Mouse (Mus musculus): ENCODE data around the gene Hist1h2ag. TPM values are rescaled to one million over a fixed set of nuclear protein-coding genes. Genes with fewer than 3 reads are reported as not detected.
A peak's percentile ranks its signal among the peaks of the same experiment; 100 is the strongest.

Gene Hist1h2ag
- polyA plus RNA-seq, 2 experiments = 18.0 to 35.2 TPM

GRCm38 (mm10) chr13:22030493-22030892, 12.3 kb downstream of the Hist1h2ag start:
- Histone ChIP-seq H3K9ac (replicated peaks) (no peak overlapping the region), H3K36me3 (replicated peaks; ENCODE audit: control insufficient read depth, insufficient read depth, low read depth) (no peaks in the 10 kb centered on the region), H3K4me2 (ENCODE audit: low read depth) (peak overlapping the region; percentile 34), H3K27me3 (ENCODE audit: control insufficient read depth, insufficient read depth, low read length) (no peaks in the 10 kb centered on the region), H3K9me3 (ENCODE audit: control insufficient read depth, low read length) (no peaks in the 10 kb centered on the region), H3K27ac (no peak overlapping the region), H3K4me1 (replicated peaks; ENCODE audit: control insufficient read depth in 2 of 2, insufficient read depth in 2 of 2, low read length in 1 of 2) (peaks cover 8 to 21% of the 10 kb centered on the region in 2 experiments; a peak in 3 of 4 replicates), H3K4me3 (ENCODE audit: insufficient read depth in 1 of 2, low read depth in 2 of 2, low read length in 2 of 2) (no peak overlapping the region)
- DNase-seq (ENCODE audit: low read depth in 3 of 3, low spot score in 3 of 3) (peak in 1 of 3 experiments; percentile 57), ATAC-seq (ENCODE audit: insufficient read depth) (no peak)
- TF ChIP-seq EP300 (IDR thresholded peaks at IDR 0.05; ENCODE audit: low read depth) (no peak), CTCF (IDR thresholded peaks at IDR 0.05; ENCODE audit: low read depth) (peak; percentile 39; the same call in 1 of the 2 replicates)
- 10% methylated on average over 4 of the region's 4 CpGs for WGBS (ENCODE audit: insufficient replicate concordance)

- H3K27ac ChIP-seq = peak overlapping the region; percentile 23
- H3K9ac ChIP-seq (replicated peaks) = peak overlapping the region; percentile 32
- no peaks in the 10 kb centered on the region for H3K9me3 ChIP-seq (ENCODE audit: control insufficient read depth, low read length)
- TF ChIP-seq CTCF (IDR thresholded peaks at IDR 0.05; ENCODE audit: low read depth) (no peak), EP300 (IDR thresholded peaks at IDR 0.05; ENCODE audit: low read depth) (no peak)
- DNase-seq (ENCODE audit: low read depth in 3 of 3, low spot score in 3 of 3) = peak in 1 of 3 experiments; percentile 47
- peak overlapping the region; percentile 79 for H3K4me2 ChIP-seq (ENCODE audit: low read depth)
- 25% methylated on average over 8 of the region's 8 CpGs for WGBS (ENCODE audit: insufficient replicate concordance)
- H3K4me3 ChIP-seq (ENCODE audit: insufficient read depth in 1 of 2, low read depth in 2 of 2, low read length in 2 of 2) = no peak overlapping the region
- H3K4me1 ChIP-seq (replicated peaks; ENCODE audit: control insufficient read depth in 2 of 2, insufficient read depth in 2 of 2, low read length in 1 of 2) = peaks cover 8 to 21% of the 10 kb centered on the region in 2 experiments; a peak in 3 of 4 replicates
- H3K36me3 ChIP-seq (replicated peaks; ENCODE audit: control insufficient read depth, insufficient read depth, low read depth) = no peaks in the 10 kb centered on the region
- no peaks in the 10 kb centered on the region for H3K27me3 ChIP-seq (ENCODE audit: control insufficient read depth, insufficient read depth, low read length)
- ATAC-seq (ENCODE audit: insufficient read depth) = no peak
Measured at GRCm38 (mm10) chr13:22029928-22030327, 12.8 kb downstream of the Hist1h2ag start.

- ATAC-seq (ENCODE audit: insufficient read depth) (peak; percentile 80), DNase-seq (ENCODE audit: low read depth in 3 of 3, low spot score in 3 of 3) (peak in 2 of 3 experiments; percentile 83 to 91)
- no peaks in the 10 kb centered on the region for H3K27me3 ChIP-seq (ENCODE audit: control insufficient read depth, insufficient read depth, low read length)
- H3K4me1 ChIP-seq (replicated peaks; ENCODE audit: control insufficient read depth in 2 of 2, insufficient read depth in 2 of 2, low read length in 1 of 2) = peaks cover 8 to 17% of the 10 kb centered on the region in 2 experiments; a peak in 3 of 4 replicates
- peak overlapping the region; percentile 64 to 72 for H3K4me3 ChIP-seq (ENCODE audit: insufficient read depth in 1 of 2, low read depth in 2 of 2, low read length in 2 of 2)
- H3K27ac ChIP-seq = peak overlapping the region; percentile 89
- peak overlapping the region; percentile 79 for H3K4me2 ChIP-seq (ENCODE audit: low read depth)
- under 1% methylated on average over 40 of the region's 40 CpGs for WGBS (ENCODE audit: insufficient replicate concordance)
- H3K9ac ChIP-seq (replicated peaks) = peak overlapping the region; percentile 82
- TF ChIP-seq EP300 (IDR thresholded peaks at IDR 0.05; ENCODE audit: low read depth) = no peak
- peak; percentile 97 for TF ChIP-seq CTCF (IDR thresholded peaks at IDR 0.05; ENCODE audit: low read depth)
- no peaks in the 10 kb centered on the region for H3K9me3 ChIP-seq (ENCODE audit: control insufficient read depth, low read length)
- no peaks in the 10 kb centered on the region for H3K36me3 ChIP-seq (replicated peaks; ENCODE audit: control insufficient read depth, insufficient read depth, low read depth)
Measured at GRCm38 (mm10) chr13:22028673-22029460, 13.9 kb downstream of the Hist1h2ag start.

GRCm38 (mm10) chr13:22026058-22027031, 16.4 kb downstream of the Hist1h2ag start:
- peak overlapping the region; percentile 57 for H3K27ac ChIP-seq
- ATAC-seq (ENCODE audit: insufficient read depth) = no peak
- 1% methylated on average over 35 of the region's 35 CpGs for WGBS (ENCODE audit: insufficient replicate concordance)

More at GRCm38 (mm10) chr13:22026058-22027031, 16.4 kb downstream of the Hist1h2ag start:
- TF ChIP-seq EP300 (IDR thresholded peaks at IDR 0.05; ENCODE audit: low read depth) = no peak
- no peak for TF ChIP-seq CTCF (IDR thresholded peaks at IDR 0.05; ENCODE audit: low read depth)
- Histone ChIP-seq H3K27me3 (ENCODE audit: control insufficient read depth, insufficient read depth, low read length) (no peaks in the 10 kb centered on the region), H3K4me3 (ENCODE audit: insufficient read depth in 1 of 2, low read depth in 2 of 2, low read length in 2 of 2) (peak overlapping the region; percentile 69 to 97), H3K9me3 (ENCODE audit: control insufficient read depth, low read length) (no peaks in the 10 kb centered on the region), H3K4me2 (ENCODE audit: low read depth) (peak overlapping the region; percentile 84), H3K36me3 (replicated peaks; ENCODE audit: control insufficient read depth, insufficient read depth, low read depth) (no peaks in the 10 kb centered on the region), H3K4me1 (replicated peaks; ENCODE audit: control insufficient read depth in 2 of 2, insufficient read depth in 2 of 2, low read length in 1 of 2) (peaks cover 6 to 13% of the 10 kb centered on the region in 2 experiments; a peak in 3 of 4 replicates), H3K9ac (replicated peaks) (peak overlapping the region; percentile 84)
- DNase-seq (ENCODE audit: low read depth in 3 of 3, low spot score in 3 of 3) = peak in 2 of 3 experiments; percentile 67 to 82
